Mouse (Mus musculus): ENCODE results near the gene Trib3.

- TF ChIP-seq CTCF (IDR thresholded peaks at IDR 0.05; ENCODE audit: control insufficient read depth, insufficient read depth, insufficient read length) (no peak), USF1 (IDR thresholded peaks at IDR 0.05; ENCODE audit: low read depth) (no peak), MYOG (IDR thresholded peaks at IDR 0.05; ENCODE audit: control insufficient read depth, extremely low read depth, insufficient read length) (no peak), MAX (IDR thresholded peaks at IDR 0.05) (no peak), FOSL1 (IDR thresholded peaks at IDR 0.05; ENCODE audit: insufficient read depth, low read length, poor library complexity, severe bottlenecking) (no peak)
Measured at GRCm38 (mm10) chr2:152339631-152340179, 4.1 kb downstream of the Trib3 start.
